Mouse (Mus musculus): ENCODE results near the gene Cdkl3. TPM values are rescaled to one million over a fixed set of nuclear protein-coding genes. Genes with fewer than 3 reads are reported as not detected.

Cdkl3 gene
- polyA plus RNA-seq, 2 experiments = 0.75 to 0.81 TPM

DNA sequence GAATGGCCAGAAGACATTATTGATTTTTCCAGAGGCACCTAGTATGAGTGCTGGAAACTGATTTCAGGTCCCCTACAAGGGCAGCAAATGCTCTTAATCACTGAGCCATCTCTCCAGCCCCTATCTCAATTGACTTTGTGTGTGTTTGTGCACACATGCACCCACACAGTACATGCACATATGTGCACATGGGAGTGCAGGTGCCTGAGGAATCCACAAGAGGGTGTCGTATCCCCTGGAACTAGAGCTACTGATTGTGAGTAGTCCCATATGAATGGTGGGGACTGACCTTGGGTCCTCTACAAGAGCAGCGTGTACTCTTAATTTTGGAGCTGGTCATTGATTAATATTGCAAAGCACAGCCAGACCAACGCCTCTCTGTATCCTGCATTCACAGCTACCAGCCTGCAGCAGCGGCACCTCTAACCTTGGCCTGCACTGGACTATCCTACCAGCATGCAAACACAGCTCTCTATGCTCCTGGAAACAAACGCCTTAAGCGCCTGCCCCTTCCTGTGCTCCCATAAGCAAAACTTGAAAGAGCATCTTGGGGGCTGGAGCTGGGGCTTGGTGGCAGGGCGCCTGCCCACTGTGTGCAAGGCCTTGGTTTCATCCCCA, 126.5 kb downstream of the Cdkl3 start:
- H3K4me2 ChIP-seq (ENCODE audit: low read depth) = no peak overlapping the region
- no peak for TF ChIP-seq EP300 (IDR thresholded peaks at IDR 0.05; ENCODE audit: low read depth)
- TF ChIP-seq CTCF (IDR thresholded peaks at IDR 0.05; ENCODE audit: low read depth) = peak; percentile 52
- H3K9me3 ChIP-seq (ENCODE audit: control insufficient read depth, low read length) = no peaks in the 10 kb centered on the region
- no peak overlapping the region for H3K9ac ChIP-seq (replicated peaks)
- H3K36me3 ChIP-seq (replicated peaks; ENCODE audit: control insufficient read depth, insufficient read depth, low read depth) = no peaks in the 10 kb centered on the region; the same call in none of the 2 replicates
- no peak overlapping the region for H3K27ac ChIP-seq
- H3K4me3 ChIP-seq (ENCODE audit: insufficient read depth in 1 of 2, low read depth in 2 of 2, low read length in 2 of 2) = no peak overlapping the region
- no peaks in the 10 kb centered on the region for H3K27me3 ChIP-seq (ENCODE audit: control insufficient read depth, insufficient read depth, low read length)
- ATAC-seq (ENCODE audit: insufficient read depth) (no peak), DNase-seq (ENCODE audit: low read depth in 3 of 3, low spot score in 3 of 3) (no peak)
- WGBS (ENCODE audit: insufficient replicate concordance) = 77% methylated on average over 7 of the region's 7 CpGs
- no peaks in the 10 kb centered on the region for H3K4me1 ChIP-seq (replicated peaks; ENCODE audit: control insufficient read depth in 2 of 2, insufficient read depth in 2 of 2, low read length in 1 of 2)

Small RNAs within 50 kb of the gene (microRNA-seq; reads per million reads assigned to microRNA genes)
- gene Gm24157 (1.3 reads per million), gene Mir3061 (58.8 reads per million, percentile 41 among the genes with 10 or more reads in this experiment)

Other genes starting within 250 kb of the Cdkl3 start
- 3.7 TPM in 2 replicates for gene Sec24a, start 240.6 kb upstream of the Cdkl3 start, polyA plus RNA-seq (2012; rRNA removed)
- gene Sec24a, start 240.6 kb upstream of the Cdkl3 start, polyA plus RNA-seq (2014; fragmentation: Nextera tagmentation; extraction: Ambion mirVana) = 6.2 and 6.6 TPM in 2 replicates
- 26.3 and 35.2 TPM in 2 replicates for gene Sar1b, start 240.5 kb upstream of the Cdkl3 start, polyA plus RNA-seq (2012; rRNA removed)
- gene Sar1b, start 240.5 kb upstream of the Cdkl3 start, polyA plus RNA-seq (2014; fragmentation: Nextera tagmentation; extraction: Ambion mirVana) = 80.4 and 80.7 TPM in 2 replicates
- gene Jade2, start 146.6 kb upstream of the Cdkl3 start, polyA plus RNA-seq (2012; rRNA removed) = 0.63 and 0.77 TPM in 2 replicates
- 0.42 and 0.46 TPM in 2 replicates for gene Jade2, start 146.6 kb upstream of the Cdkl3 start, polyA plus RNA-seq (2014; fragmentation: Nextera tagmentation; extraction: Ambion mirVana)
- 19.0 and 20.4 TPM in 2 replicates for gene Cdkn2aipnl, start 36.6 kb upstream of the Cdkl3 start, polyA plus RNA-seq (2012; rRNA removed)
- 53.5 and 55.5 TPM in 2 replicates for gene Cdkn2aipnl, start 36.6 kb upstream of the Cdkl3 start, polyA plus RNA-seq (2014; fragmentation: Nextera tagmentation; extraction: Ambion mirVana)
- gene Ube2b, start 3.5 kb upstream of the Cdkl3 start, polyA plus RNA-seq (2012; rRNA removed) = 33.5 and 61.0 TPM in 2 replicates
- 49.5 and 54.8 TPM in 2 replicates for gene Ube2b, start 3.5 kb upstream of the Cdkl3 start, polyA plus RNA-seq (2014; fragmentation: Nextera tagmentation; extraction: Ambion mirVana)
- gene Ppp2ca, start 94.5 kb downstream of the Cdkl3 start, polyA plus RNA-seq (2012; rRNA removed) = 18.8 and 24.0 TPM in 2 replicates
- 37.5 and 41.6 TPM in 2 replicates for gene Ppp2ca, start 94.5 kb downstream of the Cdkl3 start, polyA plus RNA-seq (2014; fragmentation: Nextera tagmentation; extraction: Ambion mirVana)
- not detected in 2 replicates for gene Olfr1373, start 141.3 kb downstream of the Cdkl3 start, polyA plus RNA-seq (2012; rRNA removed)
- not detected in 2 replicates for gene Olfr1373, start 141.3 kb downstream of the Cdkl3 start, polyA plus RNA-seq (2014; fragmentation: Nextera tagmentation; extraction: Ambion mirVana)
- gene Olfr1371, start 209.8 kb downstream of the Cdkl3 start, polyA plus RNA-seq (2012; rRNA removed) = not detected in 2 replicates
- not detected in 2 replicates for gene Olfr1371, start 209.8 kb downstream of the Cdkl3 start, polyA plus RNA-seq (2014; fragmentation: Nextera tagmentation; extraction: Ambion mirVana)
- gene Skp1a, start 227.8 kb downstream of the Cdkl3 start, polyA plus RNA-seq (2012; rRNA removed) = 32.9 and 55.6 TPM in 2 replicates
- 281 and 285 TPM in 2 replicates for gene Skp1a, start 227.8 kb downstream of the Cdkl3 start, polyA plus RNA-seq (2014; fragmentation: Nextera tagmentation; extraction: Ambion mirVana)

All from liver, embryonic 14.5 days (tissue).